Mouse (Mus musculus): ENCODE data around the gene Magi2. TPM values are rescaled to one million over a fixed set of nuclear protein-coding genes. Genes with fewer than 3 reads are reported as not detected.

The Magi2 gene
- polyA plus RNA-seq, 3 experiments from 2014 or later = 0.15 to 0.30 (median 0.26) TPM

- no peak for ATAC-seq
These were observed 520.8 kb downstream of the Magi2 start for GRCm38 (mm10) chr5:19747631-19748030.

- no peak for ATAC-seq
These were observed 552.4 kb downstream of the Magi2 start for GRCm38 (mm10) chr5:19779224-19779623.

- ATAC-seq = no peak
These were observed 553.2 kb downstream of the Magi2 start for GRCm38 (mm10) chr5:19780076-19780475.

GRCm38 (mm10) chr5:19785320-19785719 is 558.5 kb downstream of the Magi2 start:
- ATAC-seq = no peak

GRCm38 (mm10) chr5:19787522-19788144 is 560.8 kb downstream of the Magi2 start:
- no peak for ATAC-seq

- ATAC-seq = no peak
These were observed 576.4 kb downstream of the Magi2 start for GRCm38 (mm10) chr5:19803052-19803769.

- no peak for ATAC-seq
These were observed 595.7 kb downstream of the Magi2 start for GRCm38 (mm10) chr5:19822502-19822901.

- ATAC-seq = no peak
These were observed 599.1 kb downstream of the Magi2 start for GRCm38 (mm10) chr5:19825943-19826342.

- no peak for ATAC-seq
These were observed 602.5 kb downstream of the Magi2 start for GRCm38 (mm10) chr5:19829341-19829740.

GRCm38 (mm10) chr5:19862854-19863253 is 636.0 kb downstream of the Magi2 start:
- ATAC-seq = no peak

GRCm38 (mm10) chr5:19870406-19870805 is 643.6 kb downstream of the Magi2 start:
- ATAC-seq = no peak

GRCm38 (mm10) chr5:19891693-19892092 is 664.9 kb downstream of the Magi2 start:
- peak; percentile 35 for ATAC-seq

GRCm38 (mm10) chr5:19895893-19896292 is 669.1 kb downstream of the Magi2 start:
- ATAC-seq = no peak

- ATAC-seq = no peak
These were observed 674.8 kb downstream of the Magi2 start for GRCm38 (mm10) chr5:19901625-19902024.

- ATAC-seq = no peak
These were observed 679.8 kb downstream of the Magi2 start for GRCm38 (mm10) chr5:19906636-19907035.

GRCm38 (mm10) chr5:19907381-19907982 is 680.6 kb downstream of the Magi2 start:
- ATAC-seq = no peak

GRCm38 (mm10) chr5:19907983-19908705 is 681.3 kb downstream of the Magi2 start:
- ATAC-seq = no peak

- no peak for ATAC-seq
These were observed 681.8 kb downstream of the Magi2 start for GRCm38 (mm10) chr5:19908706-19909060.

- no peak for ATAC-seq
These were observed 682.2 kb downstream of the Magi2 start for GRCm38 (mm10) chr5:19909071-19909470.

- no peak for ATAC-seq
These were observed 682.8 kb downstream of the Magi2 start for GRCm38 (mm10) chr5:19909664-19910063.

GRCm38 (mm10) chr5:19932102-19932501 is 705.3 kb downstream of the Magi2 start:
- ATAC-seq = no peak

GRCm38 (mm10) chr5:19933190-19933589 is 706.4 kb downstream of the Magi2 start:
- ATAC-seq = no peak

GRCm38 (mm10) chr5:19951102-19951501 is 724.3 kb downstream of the Magi2 start:
- no peak for ATAC-seq

All from inflammation-experienced regulatory T-cells, adult 6 months (primary cell).